Mouse (Mus musculus) B cell, adult 2 months (primary cell): ENCODE measurements around the gene Gm28919.
"Not testable (repeated sequence)": the region's sequence is repeated elsewhere in the genome, so short reads cannot be mapped to it uniquely, and the experiment has no call there.

Experiments used
- DNase-seq, 2 experiments: peaks; one replicate each; pipeline ENCODE4 v3.0.0; 2022

The Gm28919 gene

DNA sequence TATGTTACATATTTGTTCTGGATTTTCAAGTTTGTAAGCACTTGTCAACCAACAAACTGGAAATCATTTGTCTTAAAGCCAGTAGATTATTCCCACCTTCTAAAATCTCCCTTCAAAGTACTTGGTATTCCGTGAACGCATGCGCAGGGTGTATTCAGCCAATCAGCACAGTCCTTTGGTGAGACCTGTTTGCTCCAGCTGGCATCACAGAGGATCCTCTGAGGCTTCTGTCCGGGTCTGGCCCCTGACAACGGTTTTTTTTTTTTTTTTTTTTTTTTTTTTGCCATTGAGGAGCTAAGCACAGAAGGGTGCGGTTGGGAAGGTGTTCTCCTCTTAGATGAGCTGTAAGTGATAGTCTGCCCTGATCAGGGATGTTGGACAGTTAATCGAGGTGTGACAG, at the start of gene Gm28919:
Gene Gm28919 (plus strand): TSS at position 301 of the 400 bp plus-strand sequence.
- DNase-seq: not testable (repeated sequence)
